Mouse (Mus musculus) midbrain, embryonic 12.5 days (tissue): ENCODE results near the gene Frmd8. TPM values are rescaled to one million over a fixed set of nuclear protein-coding genes. Genes with fewer than 3 reads are reported as not detected.

ENCODE experiments used
- ATAC-seq: fragments of 200-750 bp; cut with Nextera tagmentation; 2 replicates; pipeline ENCODE4 v1.8.0; 2017; ENCODE audit warnings: low read depth, moderate TSS enrichment, moderate library complexity; ENCODE audit not compliant: low FRiP score
- H3K27ac ChIP-seq: fragments of 300-500 bp; sonication (generic); replicated peaks from 2 replicates; pipeline ENCODE4 v1.5.1; 2016; ENCODE audit warnings: mild to moderate bottlenecking
- H3K27me3 ChIP-seq: fragments of 300-500 bp; sonication (generic); 2 replicates; pipeline ENCODE4 v1.6.1; 2016; ENCODE audit warnings: mild to moderate bottlenecking
- H3K36me3 ChIP-seq: fragments of 300-500 bp; sonication (generic); 2 replicates; pipeline ENCODE4 v1.6.1; 2016
- H3K4me1 ChIP-seq: fragments of 300-500 bp; sonication (generic); 2 replicates; pipeline ENCODE4 v1.6.1; 2016
- H3K4me2 ChIP-seq: fragments of 300-500 bp; sonication (generic); replicated peaks from 2 replicates; pipeline ENCODE4 v1.6.1; 2016; ENCODE audit warnings: mild to moderate bottlenecking, moderate library complexity
- H3K4me3 ChIP-seq: fragments of 300-500 bp; sonication (generic); 2 replicates; pipeline ENCODE4 v1.5.1; 2016; ENCODE audit warnings: mild to moderate bottlenecking
- H3K9ac ChIP-seq: fragments of 300-500 bp; sonication (generic); replicated peaks from 2 replicates; pipeline ENCODE4 v1.6.1; 2016; ENCODE audit warnings: mild to moderate bottlenecking, moderate library complexity
- H3K9me3 ChIP-seq: fragments of 300-500 bp; sonication (generic); 2 replicates; pipeline ENCODE4 v1.6.1; 2016; ENCODE audit warnings: mild to moderate bottlenecking
- WGBS: fragments of 180-500 bp; shearing (Covaris S2); methylation state at CpG from one replicate; pipeline ENCODE4 v1.1.7; 2016; 5-methylcytosine and 5-hydroxymethylcytosine counted together
- polyA plus RNA-seq: library from polyadenylated mRNA; unstranded; fragments of >200 nt; fragmentation: Nextera tagmentation; extraction: Ambion mirVana; gene quantifications from 2 replicates; pipeline ENCODE4 v1.2.1, GENCODE M21; 2016

The Frmd8 gene
- polyA plus RNA-seq, 1 experiment from 2014 or later, result 22.3 TPM

DNA sequence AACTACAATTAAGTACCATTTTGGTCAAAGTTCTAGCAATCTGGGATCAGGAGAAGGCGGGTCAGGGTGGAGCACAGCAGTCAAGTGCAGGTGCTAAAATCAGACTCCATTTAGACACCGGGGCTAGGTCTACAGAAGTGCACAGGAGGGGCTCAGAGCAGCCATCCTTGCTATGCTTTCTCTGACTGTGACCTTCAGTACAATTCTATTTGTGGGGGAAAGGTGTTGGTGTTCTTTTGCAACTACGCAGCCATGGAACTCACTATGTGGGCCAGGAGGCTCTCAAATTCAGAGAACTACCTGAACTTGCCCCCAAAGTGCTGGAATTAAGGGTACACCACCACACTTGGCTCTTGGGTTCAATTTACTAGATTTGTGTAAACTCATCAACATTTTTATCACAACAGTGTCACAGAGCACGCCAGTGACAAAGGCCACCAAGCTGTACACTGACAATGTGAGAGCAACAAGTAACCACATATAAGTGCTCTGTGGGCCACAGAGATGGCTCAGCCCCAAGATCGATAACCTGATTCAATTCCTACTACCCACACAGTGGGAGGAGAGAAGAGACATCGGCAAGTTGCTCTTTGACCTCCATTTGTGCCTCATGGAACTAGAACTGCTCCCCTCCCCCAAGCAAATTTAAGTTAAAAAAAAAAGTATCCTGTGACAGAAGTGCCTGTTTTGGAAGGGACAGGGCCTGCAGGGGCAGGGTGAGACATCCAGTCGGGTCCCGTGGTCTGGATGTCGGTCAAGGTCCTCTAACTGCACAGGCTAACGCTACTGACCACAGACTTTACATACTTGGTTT lies 41.6 kb downstream of the Frmd8 start:
- WGBS, result 91% methylated on average over 10 of the region's 10 CpGs
- no peak overlapping the region for H3K27ac ChIP-seq

DNA sequence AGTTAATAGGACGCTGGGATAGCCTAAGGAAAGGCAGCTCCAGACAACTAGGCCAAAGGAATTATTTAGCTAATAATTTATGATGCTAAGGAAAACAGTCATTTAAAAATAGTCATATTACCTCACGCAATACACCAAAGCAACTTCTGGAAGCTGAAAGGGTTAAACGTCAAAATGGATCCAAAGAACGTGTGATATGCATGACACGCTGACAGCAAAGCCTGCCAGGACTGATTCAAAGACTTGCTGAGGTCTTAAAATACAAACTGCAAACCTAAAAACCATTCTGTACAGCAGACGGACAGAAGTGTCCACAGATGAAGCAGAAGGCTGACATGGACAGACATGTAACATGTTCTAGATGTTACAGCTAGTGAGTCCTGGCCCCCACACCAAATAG lies 42.7 kb downstream of the Frmd8 start:
- WGBS, result 79% methylated on average over 6 of the region's 6 CpGs
- ATAC-seq, result no peak
- peaks cover 5% of the 10 kb centered on the region; the same call in 1 of the 2 replicates for H3K4me1 ChIP-seq
- no peaks in the 10 kb centered on the region for H3K27me3 ChIP-seq
- no peak overlapping the region for H3K9ac ChIP-seq
- H3K9me3 ChIP-seq, result no peaks in the 10 kb centered on the region
- no peak overlapping the region for H3K27ac ChIP-seq
- H3K4me3 ChIP-seq, result no peak overlapping the region
- H3K4me2 ChIP-seq, result no peak overlapping the region
- H3K36me3 ChIP-seq, result no peaks in the 10 kb centered on the region

More for the DNA sequence above, 41.6 kb downstream of the Frmd8 start:
- H3K4me2 ChIP-seq, result no peak overlapping the region
- H3K9me3 ChIP-seq, result no peaks in the 10 kb centered on the region
- no peak overlapping the region for H3K4me3 ChIP-seq
- no peak for ATAC-seq
- H3K9ac ChIP-seq, result no peak overlapping the region
- H3K36me3 ChIP-seq, result no peaks in the 10 kb centered on the region
- H3K27me3 ChIP-seq, result no peaks in the 10 kb centered on the region
- peaks cover 5% of the 10 kb centered on the region; the same call in 1 of the 2 replicates for H3K4me1 ChIP-seq

DNA sequence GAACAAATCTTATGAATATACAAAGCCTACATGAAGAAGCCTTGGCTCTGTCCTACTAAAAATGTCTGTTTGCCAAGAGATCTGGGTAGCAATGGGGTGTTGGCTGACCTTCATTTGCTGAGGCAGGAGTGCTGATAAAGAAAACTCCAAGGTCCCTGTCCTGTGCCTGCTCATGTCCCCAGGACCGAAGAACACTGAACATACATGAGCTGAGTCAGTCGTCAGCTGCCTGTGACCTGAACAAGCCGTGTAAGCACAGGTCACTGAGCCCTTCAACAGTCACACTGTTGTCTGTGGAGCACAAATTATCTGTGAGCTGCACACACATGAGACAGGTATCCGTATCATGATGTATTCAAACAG lies 43.1 kb downstream of the Frmd8 start:
- 90% methylated on average over 4 of the region's 4 CpGs for WGBS
- H3K36me3 ChIP-seq, result no peaks in the 10 kb centered on the region

DNA sequence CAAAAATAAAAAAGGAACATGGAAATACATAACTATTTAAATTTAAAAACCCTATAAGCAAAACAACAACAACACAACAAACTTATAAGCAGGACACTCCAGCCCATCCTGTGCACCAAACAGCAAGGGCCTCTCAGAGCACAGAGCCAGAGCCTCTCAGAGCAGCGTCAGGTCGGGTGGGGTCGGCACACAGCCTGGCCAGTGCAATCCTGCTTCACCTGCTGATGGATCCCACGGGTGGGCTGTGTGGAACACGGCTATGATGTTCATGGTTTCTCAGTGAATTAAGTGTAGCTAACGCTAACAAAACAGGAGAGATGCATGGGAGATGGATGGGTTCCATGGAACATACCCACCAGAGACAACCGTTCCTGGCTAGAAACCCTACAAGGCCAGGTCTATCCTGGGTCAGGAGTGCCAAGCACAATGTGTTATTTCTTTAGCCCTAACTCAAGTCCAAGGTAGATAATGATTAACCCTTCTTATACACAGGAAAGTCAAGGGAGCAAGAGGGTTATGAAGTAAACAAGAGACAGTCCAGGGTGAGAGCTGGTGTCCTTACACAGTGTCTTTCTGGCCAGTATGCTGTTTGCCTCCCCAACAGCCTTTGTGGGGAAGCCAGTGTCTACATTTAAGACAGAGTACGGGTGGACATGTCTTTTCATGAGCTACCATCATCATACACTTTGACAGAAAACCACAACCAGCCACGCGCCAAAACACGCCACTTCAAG lies 43.7 kb downstream of the Frmd8 start:
- H3K4me2 ChIP-seq, result no peak overlapping the region
- 92% methylated on average over 11 of the region's 11 CpGs for WGBS

More for the DNA sequence above, 43.1 kb downstream of the Frmd8 start:
- H3K9me3 ChIP-seq, result no peaks in the 10 kb centered on the region
- no peak overlapping the region for H3K4me2 ChIP-seq
- no peak overlapping the region for H3K27ac ChIP-seq
- no peaks in the 10 kb centered on the region for H3K27me3 ChIP-seq
- no peak for ATAC-seq
- H3K9ac ChIP-seq, result no peak overlapping the region
- H3K4me1 ChIP-seq, result peaks cover 5% of the 10 kb centered on the region; the same call in 1 of the 2 replicates
- no peak overlapping the region for H3K4me3 ChIP-seq

DNA sequence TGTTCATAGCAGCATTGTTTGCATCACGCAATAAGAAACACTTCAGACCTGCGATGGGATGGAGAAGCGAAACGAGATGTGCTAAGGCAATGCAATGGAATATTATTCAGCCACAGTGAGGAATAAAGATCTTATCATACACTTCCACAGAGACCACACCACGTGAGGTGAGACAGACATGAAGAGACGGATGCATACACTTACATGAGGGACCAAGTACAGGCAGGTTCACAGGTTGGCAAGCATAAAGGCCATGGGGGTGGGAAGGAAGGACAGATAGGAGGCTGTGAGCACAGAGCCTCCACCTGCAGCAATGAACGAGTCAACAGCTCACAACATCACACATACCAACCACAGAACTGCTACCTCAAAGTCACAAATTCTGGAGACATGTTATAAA lies 44.3 kb downstream of the Frmd8 start:
- H3K36me3 ChIP-seq, result no peaks in the 10 kb centered on the region
- ATAC-seq, result no peak
- H3K27me3 ChIP-seq, result no peaks in the 10 kb centered on the region
- no peak overlapping the region for H3K4me3 ChIP-seq
- peaks cover 5% of the 10 kb centered on the region; the same call in 1 of the 2 replicates for H3K4me1 ChIP-seq
- 93% methylated on average over 7 of the region's 7 CpGs for WGBS
- H3K27ac ChIP-seq, result no peak overlapping the region
- H3K4me2 ChIP-seq, result no peak overlapping the region
- no peaks in the 10 kb centered on the region for H3K9me3 ChIP-seq
- H3K9ac ChIP-seq, result no peak overlapping the region

More for the DNA sequence above, 43.7 kb downstream of the Frmd8 start:
- no peak for ATAC-seq
- Histone ChIP-seq H3K9me3 (no peaks in the 10 kb centered on the region), H3K36me3 (no peaks in the 10 kb centered on the region), H3K27me3 (no peaks in the 10 kb centered on the region), H3K4me3 (no peak overlapping the region), H3K9ac (no peak overlapping the region), H3K4me1 (peaks cover 5% of the 10 kb centered on the region; the same call in 1 of the 2 replicates), H3K27ac (no peak overlapping the region)

DNA sequence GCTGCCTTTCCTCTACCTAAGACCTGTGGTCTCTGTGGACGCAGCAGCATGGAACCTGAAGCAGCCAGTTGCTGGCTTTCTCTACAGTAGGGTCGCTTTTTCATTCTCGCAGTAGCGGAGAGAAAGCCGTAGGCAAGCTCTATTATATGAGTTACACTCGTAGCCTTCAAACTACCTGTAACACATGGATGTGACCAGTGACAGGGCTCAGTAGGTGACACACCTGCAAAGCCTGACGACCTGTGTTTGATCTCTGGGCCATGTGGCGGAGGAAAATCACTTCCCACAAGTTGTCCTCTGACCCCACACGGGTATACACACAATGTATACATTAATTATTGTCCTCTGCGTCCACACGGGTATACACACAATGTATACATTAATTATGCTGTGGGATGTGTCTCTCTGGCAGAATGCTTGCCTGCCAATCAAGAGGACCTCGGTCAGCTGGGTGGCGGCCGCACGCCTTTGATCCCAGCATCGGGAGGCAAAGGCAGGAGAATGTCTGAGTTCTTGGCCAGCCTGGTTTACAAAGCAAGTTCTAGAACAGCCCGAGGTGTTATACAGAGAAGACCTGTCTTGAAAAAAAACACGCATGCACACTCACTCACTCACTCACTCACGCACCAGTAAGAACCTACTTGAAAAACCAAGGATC lies 45.0 kb downstream of the Frmd8 start:
- Histone ChIP-seq H3K4me2 (no peak overlapping the region), H3K27me3 (no peaks in the 10 kb centered on the region), H3K9me3 (no peaks in the 10 kb centered on the region)

DNA sequence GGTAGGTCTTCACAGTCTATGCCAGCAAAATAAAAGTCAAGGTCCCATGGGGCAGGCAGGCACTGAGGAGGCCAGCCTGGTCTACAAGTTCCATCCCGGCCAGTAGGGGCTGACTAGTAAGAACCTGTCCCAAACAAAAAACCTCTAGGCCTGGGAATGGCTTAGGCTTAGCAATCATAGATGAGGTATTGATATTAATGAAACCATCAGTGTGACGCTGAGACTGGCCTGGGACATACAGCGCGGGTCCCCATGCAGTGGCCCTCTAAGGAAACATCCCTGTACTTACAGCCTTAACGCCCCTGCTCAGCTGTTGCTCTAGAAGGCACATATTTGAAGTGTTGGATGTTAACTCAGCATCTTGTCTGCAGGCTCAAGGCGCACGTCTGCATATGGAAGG lies 46.2 kb downstream of the Frmd8 start:
- no peak overlapping the region for H3K4me2 ChIP-seq
- no peaks in the 10 kb centered on the region for H3K9me3 ChIP-seq
- H3K4me1 ChIP-seq, result peaks cover 5% of the 10 kb centered on the region; the same call in 1 of the 2 replicates
- no peak overlapping the region for H3K4me3 ChIP-seq
- no peak overlapping the region for H3K27ac ChIP-seq
- no peak for ATAC-seq
- no peaks in the 10 kb centered on the region for H3K36me3 ChIP-seq
- WGBS, result 88% methylated on average over 7 of the region's 7 CpGs
- no peak overlapping the region for H3K9ac ChIP-seq
- peaks cover 9% of the 10 kb centered on the region for H3K27me3 ChIP-seq

More for the DNA sequence above, 45.0 kb downstream of the Frmd8 start:
- no peak for ATAC-seq
- Histone ChIP-seq H3K9ac (no peak overlapping the region), H3K4me3 (no peak overlapping the region), H3K4me1 (peaks cover 5% of the 10 kb centered on the region; the same call in 1 of the 2 replicates), H3K27ac (no peak overlapping the region), H3K36me3 (no peaks in the 10 kb centered on the region)
- 86% methylated on average over 19 of the region's 19 CpGs for WGBS

DNA sequence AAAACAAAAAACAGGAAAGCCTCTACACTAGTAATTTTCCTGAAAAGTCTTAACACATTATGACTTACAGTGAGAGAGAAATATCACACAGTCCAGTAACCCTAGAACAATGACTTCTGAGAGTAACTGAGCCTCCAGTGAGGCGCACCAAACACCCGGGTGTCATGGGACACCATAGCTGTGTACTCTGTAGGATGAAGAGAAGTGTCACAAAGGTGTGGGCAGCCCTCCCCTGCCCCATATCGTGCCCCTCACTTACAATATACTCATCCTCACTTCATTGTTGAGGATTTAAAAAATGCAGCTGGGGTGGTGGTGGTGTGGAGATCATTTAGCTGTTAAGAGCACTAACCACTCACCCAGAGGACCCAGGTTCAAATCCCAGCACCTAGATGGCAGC lies 46.9 kb downstream of the Frmd8 start:
- Histone ChIP-seq H3K9ac (no peak overlapping the region), H3K36me3 (no peaks in the 10 kb centered on the region), H3K4me1 (peaks cover 10% of the 10 kb centered on the region), H3K4me3 (no peak overlapping the region), H3K9me3 (no peaks in the 10 kb centered on the region), H3K4me2 (no peak overlapping the region), H3K27ac (no peak overlapping the region), H3K27me3 (peaks cover 11% of the 10 kb centered on the region)
- 86% methylated on average over 3 of the region's 3 CpGs for WGBS
- ATAC-seq, result no peak

DNA sequence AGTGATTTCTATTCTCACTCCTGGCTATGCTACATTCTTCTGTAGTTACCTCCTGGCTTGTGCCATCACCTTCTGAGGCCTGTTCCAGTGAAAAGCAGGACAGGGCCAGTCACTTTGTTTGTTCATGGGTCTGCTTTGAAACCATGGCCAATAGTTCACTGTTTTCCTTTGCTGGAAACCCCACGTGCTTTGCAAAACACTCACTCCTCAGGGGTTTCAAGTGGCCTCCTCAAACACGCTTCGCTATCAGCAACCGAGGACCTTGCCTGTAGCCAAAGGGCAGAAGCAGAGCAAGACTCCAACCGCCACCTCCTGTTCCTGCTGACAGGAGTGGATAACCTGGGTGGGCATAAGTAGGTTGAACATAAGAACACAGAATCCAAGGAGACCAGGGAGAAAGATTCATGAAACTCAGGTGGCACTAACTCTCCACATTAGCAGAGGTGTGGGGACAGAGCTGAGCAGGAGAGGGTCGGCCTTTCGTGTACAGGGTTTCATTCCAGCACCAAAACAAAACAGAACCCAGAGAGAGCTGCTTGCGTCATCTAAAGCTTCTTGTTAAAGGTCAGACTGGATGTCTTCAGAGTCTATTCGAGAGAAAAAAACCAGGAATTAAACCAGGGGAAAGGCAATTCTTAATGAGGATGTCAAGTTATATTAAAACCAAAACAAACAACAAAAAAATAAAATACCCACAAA lies 47.5 kb downstream of the Frmd8 start:
- H3K27me3 ChIP-seq, result peaks cover 11% of the 10 kb centered on the region
- peaks cover 14% of the 10 kb centered on the region for H3K4me1 ChIP-seq
- no peak overlapping the region for H3K4me2 ChIP-seq
- H3K27ac ChIP-seq, result no peak overlapping the region
- no peaks in the 10 kb centered on the region for H3K36me3 ChIP-seq
- no peak for ATAC-seq
- WGBS, result 76% methylated on average over 9 of the region's 9 CpGs
- H3K9ac ChIP-seq, result no peak overlapping the region
- no peaks in the 10 kb centered on the region for H3K9me3 ChIP-seq
- no peak overlapping the region for H3K4me3 ChIP-seq

DNA sequence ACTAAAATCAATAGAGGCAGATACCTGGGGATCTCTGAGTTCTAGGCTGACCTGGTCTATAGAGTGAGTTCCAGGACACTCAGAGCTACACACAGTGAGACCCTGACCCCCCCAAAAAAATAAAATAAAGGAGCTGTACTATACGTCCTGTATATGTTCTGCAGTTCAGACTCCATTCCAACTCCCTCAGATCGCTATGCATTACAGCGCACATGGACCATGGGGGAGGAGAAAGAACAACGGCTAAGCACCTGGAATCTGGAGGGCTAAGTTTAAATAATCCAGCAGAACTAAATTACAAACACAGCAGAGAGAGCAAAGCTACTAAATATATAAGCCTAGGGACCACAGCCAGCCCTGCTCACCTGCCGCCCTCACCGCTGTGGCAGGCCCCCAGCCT lies 48.0 kb downstream of the Frmd8 start:
- no peaks in the 10 kb centered on the region for H3K9me3 ChIP-seq
- no peak for ATAC-seq
- H3K4me2 ChIP-seq, result no peak overlapping the region
- H3K27me3 ChIP-seq, result peaks cover 11% of the 10 kb centered on the region
- H3K27ac ChIP-seq, result no peak overlapping the region
- WGBS, result 88% methylated on average over 6 of the region's 6 CpGs
- H3K4me3 ChIP-seq, result no peak overlapping the region
- no peak overlapping the region for H3K9ac ChIP-seq
- peaks cover 20% of the 10 kb centered on the region for H3K4me1 ChIP-seq
- H3K36me3 ChIP-seq, result no peaks in the 10 kb centered on the region

DNA sequence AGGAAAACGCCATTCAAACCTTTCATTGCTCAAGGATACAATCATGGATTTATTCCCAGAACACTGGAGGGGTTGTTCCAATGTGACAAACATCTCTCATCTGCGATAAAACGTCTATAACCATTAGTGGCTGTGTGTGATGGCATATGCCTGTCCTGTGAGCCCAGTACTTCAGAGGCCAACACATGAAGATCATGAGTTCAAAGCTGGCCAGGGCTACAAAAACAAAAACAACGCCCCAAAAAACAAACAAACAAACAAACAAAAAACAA lies 48.4 kb downstream of the Frmd8 start:
- Histone ChIP-seq H3K27ac (no peak overlapping the region), H3K4me3 (no peak overlapping the region), H3K36me3 (no peaks in the 10 kb centered on the region), H3K4me1 (peaks cover 22% of the 10 kb centered on the region), H3K4me2 (no peak overlapping the region), H3K27me3 (peaks cover 11% of the 10 kb centered on the region), H3K9me3 (no peaks in the 10 kb centered on the region), H3K9ac (no peak overlapping the region)
- no peak for ATAC-seq
- WGBS, result 88% methylated on average over 4 of the region's 4 CpGs
